Mouse (Mus musculus) kidney, adult 2 months (tissue): ENCODE measurements around the gene Psmc3. TPM values are rescaled to one million over a fixed set of nuclear protein-coding genes. Genes with fewer than 3 reads are reported as not detected.
"Not testable (repeated sequence)": the region's sequence is repeated elsewhere in the genome, so short reads cannot be mapped to it uniquely, and the experiment has no call there.

Experiments used
- DNase-seq: peaks from one replicate; pipeline ENCODE4 v3.0.0; 2021
- H3K27ac ChIP-seq: fragments of 200-500 bp; 2 replicates; pipeline ENCODE4 v1.5.1; 2012; ENCODE audit warnings: low read depth, low read length, control low read depth, inconsistent platforms; ENCODE audit not compliant: insufficient read depth
- H3K27me3 ChIP-seq: fragments of 200-500 bp; replicated peaks from 2 replicates; pipeline ENCODE4 v1.6.1; 2012; ENCODE audit warnings: mild to moderate bottlenecking, moderate library complexity, low read length, inconsistent platforms; ENCODE audit not compliant: control insufficient read depth, insufficient read depth
- H3K36me3 ChIP-seq: fragments of 200-500 bp; 2 replicates; pipeline ENCODE4 v1.6.1; 2012; ENCODE audit warnings: mild to moderate bottlenecking, moderate library complexity, low read length, inconsistent platforms; ENCODE audit not compliant: control insufficient read depth, insufficient read depth
- H3K4me1 ChIP-seq: fragments of 200-500 bp; 2 replicates; pipeline ENCODE4 v1.6.1; 2011; ENCODE audit warnings: low read length; ENCODE audit not compliant: control insufficient read depth, insufficient read depth
- H3K4me3 ChIP-seq: fragments of 200-500 bp; 2 replicates; pipeline ENCODE4 v1.5.1; 2011; ENCODE audit warnings: mild to moderate bottlenecking, low read depth, low read length, control low read depth; ENCODE audit not compliant: insufficient read depth
- CTCF ChIP-seq: fragments of 200-500 bp; conservative IDR thresholded peaks from 2 replicates; pipeline ENCODE4 v1.5.1; 2011; ENCODE audit warnings: low read depth, mild to moderate bottlenecking, control low read depth, low read length, moderate library complexity, mixed read lengths; ENCODE audit not compliant: insufficient read depth, insufficient read length
- POLR2A ChIP-seq: fragments of 200-500 bp; IDR thresholded peaks from one replicate; pipeline ENCODE4 v1.6.1; 2011; ENCODE audit warnings: low read depth, low read length, control low read depth
- WGBS: fragments of 180-500 bp; shearing (Covaris S2); methylation state at CpG from one replicate; pipeline ENCODE4 v1.1.7; 2018; 5-methylcytosine and 5-hydroxymethylcytosine counted together
- polyA plus RNA-seq: library from polyadenylated mRNA; depleted of rRNA; stranded (reverse); fragments of >200 nt; gene quantifications from 2 replicates; pipeline ENCODE4 v1.2.3, GENCODE M21; 2012

The Psmc3 gene
- polyA plus RNA-seq, 1 experiment = 127 TPM

DNA sequence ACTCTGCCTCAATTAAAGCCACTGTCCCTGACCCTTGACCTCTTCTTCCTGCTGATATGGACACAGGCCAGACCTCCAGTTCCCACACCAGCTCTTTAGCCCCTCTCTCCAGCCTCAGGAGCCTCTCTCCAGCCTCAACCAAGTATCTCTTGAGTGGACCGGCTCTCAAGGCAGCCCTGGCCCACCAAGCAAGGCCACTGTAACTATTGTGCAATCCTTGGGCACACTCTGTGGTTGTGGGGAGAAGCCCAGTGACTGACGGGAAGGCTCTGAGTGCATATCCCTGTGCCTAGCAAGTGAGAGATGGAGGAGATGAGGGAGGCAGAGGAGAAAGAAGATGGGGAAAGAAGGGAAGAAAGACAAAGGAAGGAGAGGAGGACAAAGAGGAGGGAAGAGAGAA lies 44.3 kb downstream of the Psmc3 start:
- no peak overlapping the region for H3K27ac ChIP-seq
- DNase-seq = no peak
- H3K4me1 ChIP-seq = no peaks in the 10 kb centered on the region
- no peaks in the 10 kb centered on the region for H3K36me3 ChIP-seq
- H3K27me3 ChIP-seq = no peaks in the 10 kb centered on the region
- 83% methylated on average over 2 of the region's 2 CpGs for WGBS
- no peak overlapping the region for H3K4me3 ChIP-seq
- TF ChIP-seq POLR2A (no peak), CTCF (no peak)

DNA sequence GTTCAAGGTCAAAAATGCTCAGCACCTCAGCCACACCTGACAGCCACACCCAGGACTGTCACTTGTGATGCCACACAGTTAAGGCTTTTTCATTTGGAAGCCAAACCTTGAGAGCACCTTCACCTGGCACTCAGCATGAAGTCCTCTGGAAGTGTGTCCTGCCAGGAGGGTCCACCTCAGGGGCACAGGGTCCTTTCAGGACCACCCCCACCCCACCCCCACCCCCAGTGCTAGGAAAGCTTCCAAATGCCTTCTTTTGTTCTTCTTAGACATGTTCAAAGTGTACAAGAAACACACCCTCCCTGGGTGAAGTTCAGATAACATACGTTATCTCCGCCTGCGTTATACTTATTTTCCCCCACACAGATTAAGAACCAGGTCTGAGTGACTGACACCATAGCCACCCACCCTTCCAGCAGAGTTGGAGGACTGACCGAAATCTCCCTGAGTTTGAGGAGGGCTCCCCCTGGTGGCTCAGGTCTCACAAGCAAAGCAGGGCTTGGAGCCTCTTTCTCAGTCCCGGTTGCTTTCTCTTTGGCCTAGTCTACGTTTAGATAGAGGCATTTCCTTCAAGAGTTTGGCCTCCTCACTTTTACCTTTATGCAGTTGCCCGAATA lies 47.4 kb downstream of the Psmc3 start:
- Histone ChIP-seq H3K36me3 (no peaks in the 10 kb centered on the region), H3K4me1 (no peaks in the 10 kb centered on the region), H3K4me3 (no peak overlapping the region), H3K27ac (no peak overlapping the region), H3K27me3 (no peaks in the 10 kb centered on the region)
- 5% methylated on average over 7 of the region's 7 CpGs for WGBS
- peak; percentile 91 for DNase-seq
- TF ChIP-seq CTCF (peak; percentile 96), POLR2A (no peak)

DNA sequence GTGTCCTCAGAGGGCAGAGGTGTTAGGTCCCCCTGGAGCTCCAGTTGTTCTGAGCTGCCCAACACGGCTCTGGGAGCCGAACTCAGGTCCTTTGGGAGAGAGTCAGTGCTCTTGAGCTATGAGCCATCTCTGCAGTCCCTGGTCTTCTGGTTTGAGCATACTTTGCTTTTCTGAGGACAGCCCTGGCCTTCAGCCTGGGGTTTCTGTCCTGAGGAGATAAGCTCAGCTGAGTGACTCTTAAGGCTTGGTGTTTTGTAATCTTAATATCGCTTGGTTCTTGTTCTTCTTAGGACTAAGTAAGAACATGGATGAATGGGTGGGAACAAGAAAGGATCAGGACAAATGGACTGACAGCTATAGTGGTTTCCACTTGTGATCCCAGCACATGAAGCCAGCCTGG lies 54.3 kb downstream of the Psmc3 start:
- Histone ChIP-seq H3K27me3 (no peaks in the 10 kb centered on the region), H3K4me1 (no peaks in the 10 kb centered on the region), H3K4me3 (no peak overlapping the region), H3K36me3 (no peaks in the 10 kb centered on the region), H3K27ac (peak overlapping the region; percentile 2; the same call in 1 of the 2 replicates)
- 84% methylated on average over 3 of the region's 3 CpGs for WGBS
- no peak for DNase-seq
- TF ChIP-seq POLR2A (no peak), CTCF (no peak)

DNA sequence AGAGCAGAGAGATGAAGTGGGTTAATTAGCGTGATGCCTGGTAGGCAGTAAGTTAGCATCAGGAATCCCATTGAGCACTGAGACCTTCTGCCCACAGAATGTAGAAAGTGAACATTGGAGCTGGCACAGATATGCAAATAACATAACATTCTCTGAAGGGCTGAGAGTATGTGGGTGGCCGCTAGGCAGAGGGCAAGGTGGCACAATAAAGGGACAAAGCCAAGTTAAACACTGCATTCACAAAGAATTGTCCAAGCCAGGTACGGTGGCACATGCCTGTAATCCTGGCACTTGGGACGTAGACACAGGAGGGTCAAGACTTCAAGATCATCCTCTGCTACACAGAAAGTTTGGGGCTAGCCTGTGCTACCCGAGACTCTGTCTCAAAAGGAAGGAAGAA lies 55.4 kb downstream of the Psmc3 start:
- WGBS = 73% methylated on average over 5 of the region's 5 CpGs
- H3K27me3 ChIP-seq = no peaks in the 10 kb centered on the region
- no peak for DNase-seq
- no peak overlapping the region for H3K27ac ChIP-seq
- TF ChIP-seq POLR2A = no peak
- no peak for TF ChIP-seq CTCF
- H3K4me3 ChIP-seq = no peak overlapping the region
- H3K4me1 ChIP-seq = no peaks in the 10 kb centered on the region
- no peaks in the 10 kb centered on the region for H3K36me3 ChIP-seq

DNA sequence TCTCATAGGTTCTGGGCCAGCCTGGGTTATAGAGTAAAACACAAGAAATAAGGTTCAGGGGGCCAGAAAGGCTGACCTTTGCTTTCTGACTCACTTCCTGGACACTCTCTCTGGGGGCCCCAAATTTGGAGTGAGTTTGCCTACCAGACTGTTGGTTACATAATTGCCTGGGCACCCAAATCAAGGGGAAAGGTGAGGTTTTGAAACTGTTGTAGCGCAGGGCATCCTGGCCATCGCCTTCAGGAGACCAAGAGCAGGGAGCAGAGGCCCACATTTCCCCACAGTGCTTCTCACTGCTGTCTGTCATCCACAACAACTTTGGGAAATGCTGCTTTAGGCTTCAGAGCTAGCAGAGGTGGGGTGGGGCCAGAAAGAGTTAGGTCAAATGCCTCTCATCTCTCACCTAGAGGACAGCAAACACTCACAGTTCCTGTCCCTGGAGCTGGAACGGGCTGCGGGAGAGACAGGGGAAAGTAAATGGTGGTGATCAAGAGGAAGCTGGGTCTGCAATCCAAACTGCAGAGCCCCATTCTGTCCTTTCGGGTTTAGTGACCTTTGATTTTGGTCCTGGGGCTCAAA lies 56.1 kb downstream of the Psmc3 start:
- TF ChIP-seq POLR2A (no peak), CTCF (no peak)
- 90% methylated on average over 5 of the region's 5 CpGs for WGBS
- no peaks in the 10 kb centered on the region for H3K4me1 ChIP-seq
- no peak overlapping the region for H3K4me3 ChIP-seq
- no peaks in the 10 kb centered on the region for H3K36me3 ChIP-seq
- no peak for DNase-seq
- H3K27me3 ChIP-seq = no peaks in the 10 kb centered on the region
- H3K27ac ChIP-seq = no peak overlapping the region

DNA sequence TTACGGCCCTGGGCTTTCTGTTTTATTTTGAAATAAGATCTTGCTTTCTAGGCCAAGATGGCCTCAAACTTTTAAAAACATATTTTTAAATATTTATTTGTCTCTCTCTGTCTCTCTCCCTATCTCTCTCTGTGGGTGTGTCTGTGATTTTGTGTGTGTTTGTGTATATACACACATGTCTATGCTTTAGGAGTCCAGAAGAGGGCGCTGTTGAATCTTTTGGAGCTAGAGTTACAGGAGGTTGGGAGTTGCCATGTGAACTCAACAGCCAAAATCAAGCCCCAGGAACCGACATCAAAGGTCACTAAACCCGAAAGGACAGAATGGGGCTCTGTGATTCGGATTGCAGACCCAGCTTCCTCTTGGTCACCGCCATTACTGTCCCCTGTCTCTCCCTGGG lies 56.6 kb downstream of the Psmc3 start:
- no peak for TF ChIP-seq CTCF
- WGBS = 77% methylated on average over 6 of the region's 6 CpGs
- DNase-seq = no peak
- Histone ChIP-seq H3K36me3 (no peaks in the 10 kb centered on the region), H3K27me3 (no peaks in the 10 kb centered on the region), H3K4me1 (no peaks in the 10 kb centered on the region), H3K4me3 (no peak overlapping the region), H3K27ac (no peak overlapping the region)

DNA sequence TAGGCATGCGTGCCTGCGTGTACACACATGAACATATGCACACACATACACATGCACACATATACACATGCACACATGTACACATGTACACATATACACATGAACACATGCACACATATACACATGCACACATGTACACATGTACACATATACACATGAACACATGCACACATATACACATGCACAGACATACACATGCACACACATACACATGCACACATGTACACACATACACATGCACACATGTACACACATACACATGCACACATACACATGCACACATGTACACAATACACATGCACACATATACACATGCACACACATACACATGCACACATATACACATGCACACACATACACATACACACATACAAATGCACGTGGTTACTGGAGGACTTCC lies 58.0 kb downstream of the Psmc3 start:
- not testable (repeated sequence) for H3K4me3 ChIP-seq, DNase-seq, H3K27me3 ChIP-seq, H3K27ac ChIP-seq, H3K4me1 ChIP-seq, H3K36me3 ChIP-seq
- WGBS = 87% methylated on average over 3 of the region's 3 CpGs

DNA sequence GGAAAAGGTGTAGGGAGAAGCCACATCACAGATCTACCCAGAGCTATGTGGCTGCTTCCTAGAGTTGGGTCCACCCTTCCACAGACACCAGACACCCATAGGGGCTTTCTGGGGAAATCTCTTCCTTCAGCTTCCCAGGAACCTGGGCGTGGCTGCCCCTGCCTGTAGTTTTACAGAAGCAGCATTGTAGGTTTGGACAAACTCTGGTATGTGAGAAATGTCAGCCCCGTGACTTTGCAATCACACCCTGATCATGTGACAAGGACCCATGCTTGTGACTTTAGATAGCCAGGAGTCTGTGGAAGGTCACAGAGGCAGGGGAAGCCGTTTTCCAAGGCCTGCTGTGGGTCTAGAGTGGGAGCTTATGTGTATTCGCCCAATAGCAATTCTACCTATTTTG lies 58.7 kb downstream of the Psmc3 start:
- DNase-seq = peak; percentile 74
- H3K36me3 ChIP-seq = no peaks in the 10 kb centered on the region
- H3K4me1 ChIP-seq = no peaks in the 10 kb centered on the region
- 41% methylated on average over 4 of the region's 4 CpGs for WGBS
- H3K27ac ChIP-seq = peak overlapping the region; percentile 82
- TF ChIP-seq CTCF = no peak
- TF ChIP-seq POLR2A = no peak
- H3K4me3 ChIP-seq = no peak overlapping the region
- H3K27me3 ChIP-seq = no peaks in the 10 kb centered on the region
